Mouse (Mus musculus) limb, embryonic 11.5 days (tissue): ENCODE measurements around the gene Ggt5. TPM values are rescaled to one million over a fixed set of nuclear protein-coding genes. Genes with fewer than 3 reads are reported as not detected.

Experiments used
- ATAC-seq: fragments of 200-750 bp; cut with Nextera tagmentation; 2 replicates; pipeline ENCODE4 v1.8.0; 2017; ENCODE audit warnings: low read depth; ENCODE audit not compliant: insufficient number of reproducible peaks, low FRiP score, low TSS enrichment
- DNase-seq: peaks from one replicate; pipeline ENCODE4 v3.0.0-alpha.2; 2015; ENCODE audit warnings: low spot score
- H3K27ac ChIP-seq: fragments of 300-500 bp; sonication (generic); replicated peaks from 2 replicates; pipeline ENCODE4 v1.5.1; 2014; ENCODE audit warnings: low read depth, mild to moderate bottlenecking, low read length
- H3K27me3 ChIP-seq: fragments of 300-500 bp; sonication (generic); 2 replicates; pipeline ENCODE4 v1.6.1; 2014; ENCODE audit warnings: mild to moderate bottlenecking, low read length, mixed read lengths; ENCODE audit not compliant: control insufficient read depth, insufficient read depth
- H3K36me3 ChIP-seq: fragments of 300-500 bp; sonication (generic); 2 replicates; pipeline ENCODE4 v1.6.1; 2014; ENCODE audit warnings: mild to moderate bottlenecking, low read length, moderate library complexity, mixed read lengths; ENCODE audit not compliant: control insufficient read depth, insufficient read depth
- H3K4me1 ChIP-seq: fragments of 300-500 bp; sonication (generic); 2 replicates; pipeline ENCODE4 v1.6.1; 2014; ENCODE audit warnings: low read length, mixed read lengths; ENCODE audit not compliant: control insufficient read depth, insufficient read depth
- H3K4me2 ChIP-seq: fragments of 300-500 bp; sonication (generic); 2 replicates; pipeline ENCODE4 v1.6.1; 2014; ENCODE audit warnings: low read depth, mild to moderate bottlenecking, moderate library complexity; ENCODE audit not compliant: severe bottlenecking
- H3K4me3 ChIP-seq: fragments of 300-500 bp; sonication (generic); 2 replicates; pipeline ENCODE4 v1.5.1; 2014; ENCODE audit warnings: low read depth, low read length
- H3K9ac ChIP-seq: fragments of 300-500 bp; sonication (generic); 2 replicates; pipeline ENCODE4 v1.6.1; 2014; ENCODE audit warnings: mild to moderate bottlenecking, low read length
- H3K9me3 ChIP-seq: fragments of 300-500 bp; sonication (generic); 2 replicates; pipeline ENCODE4 v1.6.1; 2016; ENCODE audit warnings: low read length; ENCODE audit not compliant: control insufficient read depth
- WGBS: fragments of 180-500 bp; shearing (Covaris S2); extraction: QIAGEN DNeasy Blood & Tissue Kit; methylation state at CpG from one replicate; pipeline ENCODE4 v1.1.7; 2014; 5-methylcytosine and 5-hydroxymethylcytosine counted together
- polyA plus RNA-seq: library from polyadenylated mRNA; unstranded; fragments of >200 nt; fragmentation: Nextera tagmentation; extraction: Ambion mirVana; gene quantifications from 2 replicates; pipeline ENCODE4 v1.2.1, GENCODE M21; 2014

Ggt5 gene
- polyA plus RNA-seq, 1 experiment from 2014 or later = 0.41 TPM

- ATAC-seq (no peak), DNase-seq (no peak)
- H3K27me3 ChIP-seq = no peaks in the 10 kb centered on the region
- H3K9me3 ChIP-seq = no peaks in the 10 kb centered on the region
- H3K4me1 ChIP-seq = peaks cover 9% of the 10 kb centered on the region
- no peak overlapping the region for H3K4me3 ChIP-seq
- no peak overlapping the region for H3K9ac ChIP-seq
- no peaks in the 10 kb centered on the region for H3K36me3 ChIP-seq
- 46% methylated on average over 5 of the region's 5 CpGs for WGBS
- no peak overlapping the region for H3K27ac ChIP-seq
- H3K4me2 ChIP-seq = no peak overlapping the region
Measured at GRCm38 (mm10) chr10:75588336-75588735, 804 bp upstream of the Ggt5 start.

GRCm38 (mm10) chr10:75589651-75590050 lies 511 bp downstream of the Ggt5 start:
- Histone ChIP-seq H3K4me3 (no peak overlapping the region), H3K27me3 (no peaks in the 10 kb centered on the region), H3K36me3 (no peaks in the 10 kb centered on the region), H3K9me3 (no peaks in the 10 kb centered on the region), H3K9ac (0 out of 2 replicates have a peak overlapping the region, but pooled peaks have one; percentile 7), H3K4me2 (no peak overlapping the region), H3K27ac (no peak overlapping the region), H3K4me1 (peaks cover 9% of the 10 kb centered on the region)
- no peak for ATAC-seq
- 69% methylated on average over 16 of the region's 16 CpGs for WGBS
- DNase-seq = no peak

GRCm38 (mm10) chr10:75591211-75591894 lies 2.2 kb downstream of the Ggt5 start:
- H3K4me3 ChIP-seq = no peak overlapping the region
- no peak overlapping the region for H3K27ac ChIP-seq
- peaks cover 9% of the 10 kb centered on the region for H3K4me1 ChIP-seq
- no peak overlapping the region for H3K9ac ChIP-seq
- H3K36me3 ChIP-seq = no peaks in the 10 kb centered on the region
- H3K9me3 ChIP-seq = no peaks in the 10 kb centered on the region
- 84% methylated on average over 12 of the region's 12 CpGs for WGBS
- H3K27me3 ChIP-seq = no peaks in the 10 kb centered on the region
- no peak for ATAC-seq
- no peak overlapping the region for H3K4me2 ChIP-seq
- no peak for DNase-seq

GRCm38 (mm10) chr10:75592585-75592984 lies 3.4 kb downstream of the Ggt5 start:
- H3K9ac ChIP-seq = no peak overlapping the region
- no peak overlapping the region for H3K27ac ChIP-seq
- no peaks in the 10 kb centered on the region for H3K27me3 ChIP-seq
- DNase-seq = no peak
- no peaks in the 10 kb centered on the region for H3K36me3 ChIP-seq
- H3K4me2 ChIP-seq = no peak overlapping the region
- H3K4me1 ChIP-seq = peaks cover 9% of the 10 kb centered on the region
- no peaks in the 10 kb centered on the region for H3K9me3 ChIP-seq
- WGBS = 81% methylated on average over 7 of the region's 7 CpGs
- no peak for ATAC-seq
- no peak overlapping the region for H3K4me3 ChIP-seq

GRCm38 (mm10) chr10:75595981-75596380 lies 6.8 kb downstream of the Ggt5 start:
- ATAC-seq = no peak
- H3K4me3 ChIP-seq = no peak overlapping the region
- no peak for DNase-seq
- H3K9me3 ChIP-seq = no peaks in the 10 kb centered on the region
- H3K36me3 ChIP-seq = no peaks in the 10 kb centered on the region
- H3K27ac ChIP-seq = no peak overlapping the region
- 85% methylated on average over 8 of the region's 8 CpGs for WGBS
- H3K4me2 ChIP-seq = no peak overlapping the region
- H3K4me1 ChIP-seq = no peaks in the 10 kb centered on the region
- H3K27me3 ChIP-seq = no peaks in the 10 kb centered on the region
- no peak overlapping the region for H3K9ac ChIP-seq

GRCm38 (mm10) chr10:75600189-75600730 lies 11.1 kb downstream of the Ggt5 start:
- no peak for DNase-seq
- 83% methylated on average over 7 of the region's 7 CpGs for WGBS
- no peaks in the 10 kb centered on the region for H3K27me3 ChIP-seq

GRCm38 (mm10) chr10:75605162-75605846 lies 16.2 kb downstream of the Ggt5 start:
- 46% methylated on average over 11 of the region's 11 CpGs for WGBS
- Histone ChIP-seq H3K27ac (no peak overlapping the region), H3K27me3 (no peaks in the 10 kb centered on the region), H3K9ac (no peak overlapping the region), H3K9me3 (no peaks in the 10 kb centered on the region), H3K4me2 (no peak overlapping the region), H3K36me3 (no peaks in the 10 kb centered on the region), H3K4me3 (no peak overlapping the region), H3K4me1 (no peaks in the 10 kb centered on the region)
- ATAC-seq (no peak), DNase-seq (no peak)

More at GRCm38 (mm10) chr10:75600189-75600730, 11.1 kb downstream of the Ggt5 start:
- no peak for ATAC-seq
- H3K4me2 ChIP-seq = no peak overlapping the region
- no peak overlapping the region for H3K27ac ChIP-seq
- no peaks in the 10 kb centered on the region for H3K9me3 ChIP-seq
- no peak overlapping the region for H3K9ac ChIP-seq
- no peak overlapping the region for H3K4me3 ChIP-seq
- H3K36me3 ChIP-seq = no peaks in the 10 kb centered on the region
- H3K4me1 ChIP-seq = no peaks in the 10 kb centered on the region

GRCm38 (mm10) chr10:75607253-75607652 lies 18.1 kb downstream of the Ggt5 start:
- Histone ChIP-seq H3K4me3 (no peak overlapping the region), H3K36me3 (no peaks in the 10 kb centered on the region), H3K4me1 (no peaks in the 10 kb centered on the region), H3K9ac (no peak overlapping the region), H3K27me3 (no peaks in the 10 kb centered on the region), H3K27ac (no peak overlapping the region), H3K9me3 (no peaks in the 10 kb centered on the region), H3K4me2 (no peak overlapping the region)
- DNase-seq = no peak
- 90% methylated on average over 4 of the region's 4 CpGs for WGBS
- no peak for ATAC-seq
